Mouse (Mus musculus): ENCODE results near the gene Lef1. TPM values are rescaled to one million over a fixed set of nuclear protein-coding genes. Genes with fewer than 3 reads are reported as not detected.

Gene Lef1
- 100 to 1,000 TPM; 175 to 182 TPM for polyA plus RNA-seq (2017; shearing (Covaris generic))

GRCm38 (mm10) chr3:131110191-131111150, at the start of gene Lef1:
TSS of gene Lef1 (plus strand) at chr3:131110471.
- ATAC-seq = no peak

- no peak for ATAC-seq
Observed at GRCm38 (mm10) chr3:131065001-131065400, 45.3 kb upstream of the Lef1 start.

- ATAC-seq = no peak
Observed at GRCm38 (mm10) chr3:131066171-131066570, 44.1 kb upstream of the Lef1 start.

GRCm38 (mm10) chr3:131068000-131068399, 42.3 kb upstream of the Lef1 start:
- ATAC-seq = no peak

GRCm38 (mm10) chr3:131070210-131070609, 40.1 kb upstream of the Lef1 start:
- no peak for ATAC-seq

- ATAC-seq = no peak
Observed at GRCm38 (mm10) chr3:131072661-131073060, 37.6 kb upstream of the Lef1 start.

- no peak for ATAC-seq
Observed at GRCm38 (mm10) chr3:131073946-131074345, 36.3 kb upstream of the Lef1 start.

GRCm38 (mm10) chr3:131078041-131078621, 32.1 kb upstream of the Lef1 start:
- no peak for ATAC-seq

GRCm38 (mm10) chr3:131078719-131079118, 31.6 kb upstream of the Lef1 start:
- no peak for ATAC-seq

- ATAC-seq = no peak
Observed at GRCm38 (mm10) chr3:131083722-131084121, 26.5 kb upstream of the Lef1 start.

GRCm38 (mm10) chr3:131084718-131085561, 25.3 kb upstream of the Lef1 start:
- ATAC-seq = peak; percentile 28

- ATAC-seq = no peak
Observed at GRCm38 (mm10) chr3:131085978-131086377, 24.3 kb upstream of the Lef1 start.

GRCm38 (mm10) chr3:131089721-131090120, 20.6 kb upstream of the Lef1 start:
- no peak for ATAC-seq

GRCm38 (mm10) chr3:131092113-131092512, 18.2 kb upstream of the Lef1 start:
- ATAC-seq = no peak

- peak; percentile 72 for ATAC-seq
Observed at GRCm38 (mm10) chr3:131093736-131094135, 16.5 kb upstream of the Lef1 start.

- no peak for ATAC-seq
Observed at GRCm38 (mm10) chr3:131096105-131096504, 14.2 kb upstream of the Lef1 start.

GRCm38 (mm10) chr3:131102191-131102774, 8.0 kb upstream of the Lef1 start:
- no peak for ATAC-seq

- ATAC-seq = no peak
Observed at GRCm38 (mm10) chr3:131105362-131105761, 4.9 kb upstream of the Lef1 start.

GRCm38 (mm10) chr3:131105940-131106401, 4.3 kb upstream of the Lef1 start:
- peak; percentile 45 for ATAC-seq

GRCm38 (mm10) chr3:131106451-131107291, 3.6 kb upstream of the Lef1 start:
- ATAC-seq = no peak

- ATAC-seq = no peak
Observed at GRCm38 (mm10) chr3:131107301-131108093, 2.8 kb upstream of the Lef1 start.

Measured in activated CD4-positive, CD25-positive, alpha-beta regulatory T cell, adult 4 months (primary cell).